Mouse (Mus musculus): ENCODE results near the gene Rab31. TPM values are rescaled to one million over a fixed set of nuclear protein-coding genes. Genes with fewer than 3 reads are reported as not detected.

Rab31 gene
- total RNA-seq, 2 experiments from 2014 or later = 22.0 to 24.1 TPM

- DNase-seq = no peak
Measured at GRCm38 (mm10) chr17:65703527-65704391, 68.8 kb downstream of the Rab31 start.

- peak; percentile 61 for DNase-seq
Measured at GRCm38 (mm10) chr17:65701797-65702566, 70.6 kb downstream of the Rab31 start.

- no peak for DNase-seq
Measured at GRCm38 (mm10) chr17:65701356-65701755, 71.2 kb downstream of the Rab31 start.

GRCm38 (mm10) chr17:65700060-65700459 lies 72.5 kb downstream of the Rab31 start:
- DNase-seq = no peak

GRCm38 (mm10) chr17:65697791-65698463 lies 74.6 kb downstream of the Rab31 start:
- DNase-seq = no peak

GRCm38 (mm10) chr17:65696939-65697338 lies 75.6 kb downstream of the Rab31 start:
- no peak for DNase-seq

- DNase-seq = no peak
Measured at GRCm38 (mm10) chr17:65692276-65692675, 80.3 kb downstream of the Rab31 start.

GRCm38 (mm10) chr17:65683731-65684130 lies 88.8 kb downstream of the Rab31 start:
- DNase-seq = no peak

- DNase-seq = no peak
Measured at GRCm38 (mm10) chr17:65683316-65683715, 89.2 kb downstream of the Rab31 start.

- no peak for DNase-seq
Measured at GRCm38 (mm10) chr17:65682071-65682680, 90.4 kb downstream of the Rab31 start.

GRCm38 (mm10) chr17:65681516-65681915 lies 91.0 kb downstream of the Rab31 start:
- DNase-seq = no peak

GRCm38 (mm10) chr17:65680801-65681412 lies 91.6 kb downstream of the Rab31 start:
- no peak for DNase-seq

- DNase-seq = no peak
Measured at GRCm38 (mm10) chr17:65679806-65680446, 92.6 kb downstream of the Rab31 start.

GRCm38 (mm10) chr17:65677742-65678141 lies 94.8 kb downstream of the Rab31 start:
- no peak for DNase-seq

- DNase-seq = no peak
Measured at GRCm38 (mm10) chr17:65676536-65676935, 96.0 kb downstream of the Rab31 start.

- DNase-seq = no peak
Measured at GRCm38 (mm10) chr17:65675985-65676384, 96.6 kb downstream of the Rab31 start.

GRCm38 (mm10) chr17:65674710-65675171 lies 97.8 kb downstream of the Rab31 start:
- no peak for DNase-seq

- no peak for DNase-seq
Measured at GRCm38 (mm10) chr17:65672926-65673325, 99.6 kb downstream of the Rab31 start.

GRCm38 (mm10) chr17:65669061-65669460 lies 103.5 kb downstream of the Rab31 start:
- no peak for DNase-seq

- no peak for DNase-seq
Measured at GRCm38 (mm10) chr17:65667792-65668191, 104.8 kb downstream of the Rab31 start.
